Mouse (Mus musculus): ENCODE data around the gene B3gnt7. TPM values are rescaled to one million over a fixed set of nuclear protein-coding genes. Genes with fewer than 3 reads are reported as not detected.
A peak's percentile ranks its signal among the peaks of the same experiment; 100 is the strongest.

B3gnt7 gene
- total RNA-seq (2021), result not detected
- long read RNA-seq, experiment 1, result 0 reads
- long read RNA-seq, experiment 2, result 0 reads

DNA sequence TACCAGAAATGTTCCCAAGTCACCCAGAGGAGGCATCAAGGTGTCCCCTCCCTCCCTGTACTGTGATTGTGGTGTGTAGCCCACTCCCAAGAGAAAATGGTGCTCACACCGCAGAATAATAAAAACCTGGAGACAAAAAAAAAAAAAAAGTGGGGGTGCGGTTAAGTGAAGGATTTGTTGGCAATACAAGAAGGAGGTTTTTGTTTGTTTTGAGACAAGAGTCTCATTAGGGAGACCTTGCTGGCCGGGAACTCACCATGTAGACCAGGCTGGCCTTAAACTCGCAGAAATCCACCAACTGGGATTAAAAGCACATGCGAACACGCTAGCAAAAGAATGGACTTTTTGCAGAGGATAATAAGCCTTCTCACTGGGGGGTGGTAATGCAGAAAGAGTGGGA, at the start of gene B3gnt7:
Gene B3gnt7, plus strand, starts transcription at position 301 of the 400 bp plus-strand sequence.
- peak within 1 kb of the TSS; percentile 67 for H3K4me3 ChIP-seq
- TF ChIP-seq CTCF (IDR thresholded peaks at IDR 0.05), result no peak
- intact Hi-C loops (cut with DNase I), result no loop called here
- H3K27ac ChIP-seq, result no peak within 1 kb of the TSS
- DNase-seq, result no peak

- H3K4me3 ChIP-seq, result no peak overlapping the region
- no peak for DNase-seq
- H3K27ac ChIP-seq, result no peak overlapping the region
- intact Hi-C loops (cut with DNase I), result no loop called here
- TF ChIP-seq CTCF (IDR thresholded peaks at IDR 0.05), result no peak
Measured at GRCm38 (mm10) chr1:86253410-86253809, 49.2 kb upstream of the B3gnt7 start.

GRCm38 (mm10) chr1:86256311-86256710, 46.3 kb upstream of the B3gnt7 start:
- Histone ChIP-seq H3K27ac (no peak overlapping the region), H3K4me3 (no peak overlapping the region)
- DNase-seq, result no peak
- TF ChIP-seq CTCF (IDR thresholded peaks at IDR 0.05), result no peak
- intact Hi-C loops (cut with DNase I), result no loop called here

- no peak for TF ChIP-seq CTCF (IDR thresholded peaks at IDR 0.05)
- Histone ChIP-seq H3K4me3 (no peak overlapping the region), H3K27ac (no peak overlapping the region)
- intact Hi-C loops (cut with DNase I), result no loop called here
- DNase-seq, result no peak
Measured at GRCm38 (mm10) chr1:86257228-86257627, 45.4 kb upstream of the B3gnt7 start.

DNA sequence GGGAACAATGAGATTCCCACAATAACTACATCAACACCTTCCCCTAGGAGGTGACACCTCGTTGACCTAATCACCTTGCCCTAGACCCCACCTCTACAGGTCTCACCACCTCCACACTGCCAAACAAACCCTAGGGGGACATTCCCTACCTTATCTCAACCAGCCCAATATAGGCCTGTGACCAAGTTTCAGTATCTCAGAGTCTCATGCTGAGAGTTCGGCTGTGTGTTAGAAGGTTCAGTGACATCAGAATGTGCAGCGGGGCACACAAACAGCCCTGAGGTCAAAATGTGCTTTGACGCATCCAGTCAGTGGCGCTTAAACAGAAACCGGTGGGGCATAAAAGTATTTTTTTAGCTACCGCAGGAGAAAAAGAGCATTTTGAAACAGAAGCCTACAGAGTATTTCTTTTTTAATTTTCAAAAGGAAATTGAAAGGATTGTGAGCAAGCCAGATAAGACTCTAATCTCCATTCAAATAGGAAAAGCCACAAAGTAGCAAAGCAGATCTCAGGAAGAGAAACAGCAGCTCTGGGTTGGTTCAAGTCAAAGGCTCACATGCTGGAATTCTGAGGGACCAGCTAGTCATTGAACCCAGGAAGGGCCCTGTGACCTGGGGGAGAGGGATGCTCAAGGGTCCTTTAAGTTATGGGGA, 44.3 kb upstream of the B3gnt7 start:
- DNase-seq, result no peak
- TF ChIP-seq CTCF (IDR thresholded peaks at IDR 0.05), result no peak
- H3K27ac ChIP-seq, result no peak overlapping the region
- H3K4me3 ChIP-seq, result no peak overlapping the region
- intact Hi-C loops (cut with DNase I), result no loop called here

- H3K4me3 ChIP-seq, result no peak overlapping the region
- intact Hi-C loops (cut with DNase I), result no loop called here
Measured at GRCm38 (mm10) chr1:86263564-86264339, 38.9 kb upstream of the B3gnt7 start.

GRCm38 (mm10) chr1:86265060-86265459, 37.6 kb upstream of the B3gnt7 start:
- Histone ChIP-seq H3K27ac (no peak overlapping the region), H3K4me3 (no peak overlapping the region)
- TF ChIP-seq CTCF (IDR thresholded peaks at IDR 0.05), result no peak
- no peak for DNase-seq
- intact Hi-C loops (cut with DNase I), result no loop called here

More at GRCm38 (mm10) chr1:86263564-86264339, 38.9 kb upstream of the B3gnt7 start:
- H3K27ac ChIP-seq, result no peak overlapping the region
- TF ChIP-seq CTCF (IDR thresholded peaks at IDR 0.05), result no peak
- no peak for DNase-seq

DNA sequence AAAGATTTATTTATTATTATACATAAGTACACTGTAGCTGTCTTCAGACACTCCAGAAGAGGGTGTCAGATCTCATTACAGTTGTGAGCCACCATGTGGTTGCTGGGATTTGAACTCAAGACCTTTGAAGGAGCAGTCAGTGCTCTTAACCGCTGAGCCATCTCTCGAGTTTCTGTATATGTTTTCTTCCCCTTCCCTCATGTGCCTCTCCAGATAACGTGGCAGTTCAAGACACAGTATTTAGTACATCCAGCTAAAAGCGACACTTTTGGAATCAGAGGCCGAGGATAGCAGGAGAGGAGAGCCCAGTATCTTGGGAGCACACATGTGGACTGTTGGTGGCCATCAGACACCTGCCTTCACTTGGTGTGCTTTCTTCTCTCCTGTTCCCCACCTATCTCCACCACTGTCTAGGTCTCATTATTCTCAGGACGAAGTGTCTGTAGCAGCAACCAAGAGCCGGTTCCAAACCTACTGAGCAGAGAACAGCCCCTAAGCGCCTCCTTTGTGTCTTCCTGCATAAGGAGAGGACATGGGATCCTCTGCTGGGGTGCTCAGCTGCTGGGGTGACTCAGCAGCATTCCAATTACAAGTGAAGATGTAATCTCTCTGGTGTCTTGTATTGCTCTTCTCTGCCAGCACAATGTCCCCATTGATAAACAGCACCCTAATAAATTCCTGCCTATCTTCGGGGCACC, 34.0 kb upstream of the B3gnt7 start:
- TF ChIP-seq CTCF (IDR thresholded peaks at IDR 0.05), result no peak
- no peak for DNase-seq
- H3K4me3 ChIP-seq, result no peak overlapping the region
- intact Hi-C loops (cut with DNase I), result no loop called here
- no peak overlapping the region for H3K27ac ChIP-seq

- Histone ChIP-seq H3K4me3 (no peak overlapping the region), H3K27ac (no peak overlapping the region)
- TF ChIP-seq CTCF (IDR thresholded peaks at IDR 0.05), result no peak
Measured at GRCm38 (mm10) chr1:86269190-86269508, 33.5 kb upstream of the B3gnt7 start.

GRCm38 (mm10) chr1:86271707-86272106, 30.9 kb upstream of the B3gnt7 start:
- intact Hi-C loops (cut with DNase I), result no loop called here
- Histone ChIP-seq H3K27ac (no peak overlapping the region), H3K4me3 (no peak overlapping the region)
- DNase-seq, result no peak
- no peak for TF ChIP-seq CTCF (IDR thresholded peaks at IDR 0.05)

More at GRCm38 (mm10) chr1:86269190-86269508, 33.5 kb upstream of the B3gnt7 start:
- no peak for DNase-seq
- intact Hi-C loops (cut with DNase I), result no loop called here

GRCm38 (mm10) chr1:86277055-86277454, 25.6 kb upstream of the B3gnt7 start:
- DNase-seq, result no peak
- intact Hi-C loops (cut with DNase I), result no loop called here
- no peak for TF ChIP-seq CTCF (IDR thresholded peaks at IDR 0.05)
- Histone ChIP-seq H3K27ac (no peak overlapping the region), H3K4me3 (no peak overlapping the region)

GRCm38 (mm10) chr1:86281781-86282536, 20.7 kb upstream of the B3gnt7 start:
- Histone ChIP-seq H3K27ac (no peak overlapping the region), H3K4me3 (no peak overlapping the region)
- no peak for DNase-seq
- intact Hi-C loops (cut with DNase I), result no loop called here
- no peak for TF ChIP-seq CTCF (IDR thresholded peaks at IDR 0.05)
